Mouse (Mus musculus) lung, embryonic 15.5 days (tissue): ENCODE results near the gene Lexm. TPM values are rescaled to one million over a fixed set of nuclear protein-coding genes. Genes with fewer than 3 reads are reported as not detected.

Source experiments
- ATAC-seq: fragments of 200-750 bp; cut with Nextera tagmentation; 2 replicates; pipeline ENCODE4 v1.8.0; 2017; ENCODE audit warnings: moderate number of reproducible peaks, borderline replicate concordance; ENCODE audit not compliant: low FRiP score, low TSS enrichment; ENCODE audit errors: extremely low read depth
- H3K27ac ChIP-seq: fragments of 300-500 bp; sonication (generic); 2 replicates; pipeline ENCODE4 v1.5.1; 2015; ENCODE audit warnings: moderate library complexity, mild to moderate bottlenecking, inconsistent platforms
- H3K27me3 ChIP-seq: fragments of 300-500 bp; sonication (generic); 2 replicates; pipeline ENCODE4 v1.6.1; 2015; ENCODE audit warnings: inconsistent platforms
- H3K36me3 ChIP-seq: fragments of 300-500 bp; sonication (generic); 2 replicates; pipeline ENCODE4 v1.6.1; 2015; ENCODE audit warnings: inconsistent platforms
- H3K4me1 ChIP-seq: fragments of 300-500 bp; sonication (generic); 2 replicates; pipeline ENCODE4 v1.6.1; 2015; ENCODE audit warnings: inconsistent platforms
- H3K4me2 ChIP-seq: fragments of 300-500 bp; sonication (generic); 2 replicates; pipeline ENCODE4 v1.6.1; 2015; ENCODE audit warnings: inconsistent platforms, mild to moderate bottlenecking, moderate library complexity
- H3K4me3 ChIP-seq: fragments of 300-500 bp; sonication (generic); 2 replicates; pipeline ENCODE4 v1.5.1; 2015; ENCODE audit warnings: mild to moderate bottlenecking, inconsistent platforms
- H3K9ac ChIP-seq: fragments of 300-500 bp; sonication (generic); 2 replicates; pipeline ENCODE4 v1.6.1; 2015; ENCODE audit warnings: inconsistent platforms
- H3K9me3 ChIP-seq: fragments of 300-500 bp; sonication (generic); 2 replicates; pipeline ENCODE4 v1.6.1; 2016; ENCODE audit warnings: inconsistent platforms
- WGBS: fragments of 180-500 bp; shearing (Covaris S2); methylation state at CpG from one replicate; pipeline ENCODE4 v1.1.7; 2015; 5-methylcytosine and 5-hydroxymethylcytosine counted together
- polyA plus RNA-seq: library from polyadenylated mRNA; unstranded; fragments of >200 nt; fragmentation: Nextera tagmentation; extraction: Ambion mirVana; gene quantifications from 2 replicates; pipeline ENCODE4 v1.2.1, GENCODE M21; 2015

The Lexm gene
- polyA plus RNA-seq, 1 experiment from 2014 or later, result not detected

DNA sequence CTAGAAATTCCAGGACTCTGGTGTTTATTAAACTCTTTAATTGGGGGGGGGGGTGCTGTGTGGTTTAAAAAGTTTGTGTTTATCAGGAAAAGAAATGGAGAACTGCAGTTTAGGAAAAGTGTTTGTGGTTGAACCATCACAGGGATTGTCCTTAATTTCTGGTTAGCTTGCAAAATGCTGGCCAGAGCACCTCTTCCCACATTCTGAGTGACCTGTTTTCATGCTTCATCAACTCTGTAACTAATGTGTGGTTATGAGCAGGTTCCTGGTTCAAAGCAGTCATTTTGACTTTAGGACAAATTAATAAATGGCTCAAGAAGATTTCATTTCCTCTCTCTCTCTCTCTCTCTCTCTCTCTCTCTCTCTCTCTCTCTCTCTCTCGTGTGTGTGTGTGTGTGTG lies 59.1 kb downstream of the Lexm start:
- H3K27ac ChIP-seq, result no peak overlapping the region
- WGBS, result no CpG with 5 or more reads among the region's 1 CpGs
- H3K4me3 ChIP-seq, result no peak overlapping the region
- H3K4me2 ChIP-seq, result no peak overlapping the region
- no peaks in the 10 kb centered on the region for H3K27me3 ChIP-seq
- H3K36me3 ChIP-seq, result no peaks in the 10 kb centered on the region
- no peaks in the 10 kb centered on the region for H3K9me3 ChIP-seq
- H3K9ac ChIP-seq, result no peak overlapping the region
- peaks cover 20% of the 10 kb centered on the region for H3K4me1 ChIP-seq
- no peak for ATAC-seq

DNA sequence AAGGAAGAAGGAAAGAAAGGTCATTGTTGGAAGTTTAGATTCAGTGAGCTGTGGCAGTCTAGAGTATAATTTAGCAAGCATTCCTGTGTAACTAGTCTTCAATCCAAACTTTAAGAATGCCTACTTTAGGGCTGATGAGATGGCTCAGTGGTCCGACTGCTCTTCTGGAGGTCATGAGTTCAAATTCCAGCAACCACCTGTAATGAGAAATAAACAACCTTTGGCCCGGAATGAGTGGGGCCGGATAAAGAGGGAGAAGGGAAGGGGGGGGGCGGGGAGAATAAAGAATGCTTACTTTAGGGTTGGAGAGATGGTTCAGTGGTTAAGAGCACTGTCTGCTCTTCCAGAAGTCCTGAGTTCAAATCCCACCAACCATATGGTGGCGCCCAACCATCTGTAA lies 59.8 kb downstream of the Lexm start:
- peaks cover 13% of the 10 kb centered on the region for H3K4me1 ChIP-seq
- no peak overlapping the region for H3K27ac ChIP-seq
- ATAC-seq, result no peak
- no peak overlapping the region for H3K4me3 ChIP-seq
- H3K9me3 ChIP-seq, result no peaks in the 10 kb centered on the region
- H3K4me2 ChIP-seq, result no peak overlapping the region
- WGBS, result 42% methylated on average over 5 of the region's 5 CpGs
- H3K9ac ChIP-seq, result no peak overlapping the region
- H3K36me3 ChIP-seq, result no peaks in the 10 kb centered on the region
- H3K27me3 ChIP-seq, result no peaks in the 10 kb centered on the region

DNA sequence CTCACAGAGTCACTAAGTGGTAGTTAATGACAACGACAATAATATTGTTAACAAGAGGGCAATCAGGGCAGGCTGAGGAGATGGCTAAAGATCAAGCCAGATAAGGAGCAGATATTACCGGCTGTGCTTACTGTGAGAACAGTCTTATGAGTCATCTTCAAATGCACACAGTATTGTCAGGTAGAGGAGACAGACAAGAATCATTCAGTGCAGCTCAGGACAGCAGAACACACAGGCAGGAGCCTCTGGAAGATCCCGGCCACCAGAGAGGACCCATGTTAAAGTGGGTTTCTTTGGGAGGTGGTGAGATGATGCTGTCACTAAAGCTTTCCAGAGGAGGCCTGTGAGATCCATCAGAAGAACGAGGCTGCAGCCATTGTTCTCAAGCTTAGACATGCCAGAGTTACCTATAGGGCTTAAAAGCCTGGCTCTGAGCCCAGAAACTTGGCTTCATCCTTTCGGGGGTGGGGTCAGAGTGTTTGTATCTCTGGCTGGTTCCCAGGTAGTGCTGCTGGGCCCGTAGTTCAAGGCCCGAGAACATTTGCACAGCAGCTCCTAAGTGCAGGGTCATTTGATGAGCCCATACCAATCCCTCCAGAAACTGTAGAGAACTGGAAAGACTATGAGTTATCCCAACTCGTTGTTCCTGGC lies 66.4 kb downstream of the Lexm start:
- no peak overlapping the region for H3K4me2 ChIP-seq
- WGBS, result 48% methylated on average over 8 of the region's 8 CpGs
- H3K4me3 ChIP-seq, result no peak overlapping the region

DNA sequence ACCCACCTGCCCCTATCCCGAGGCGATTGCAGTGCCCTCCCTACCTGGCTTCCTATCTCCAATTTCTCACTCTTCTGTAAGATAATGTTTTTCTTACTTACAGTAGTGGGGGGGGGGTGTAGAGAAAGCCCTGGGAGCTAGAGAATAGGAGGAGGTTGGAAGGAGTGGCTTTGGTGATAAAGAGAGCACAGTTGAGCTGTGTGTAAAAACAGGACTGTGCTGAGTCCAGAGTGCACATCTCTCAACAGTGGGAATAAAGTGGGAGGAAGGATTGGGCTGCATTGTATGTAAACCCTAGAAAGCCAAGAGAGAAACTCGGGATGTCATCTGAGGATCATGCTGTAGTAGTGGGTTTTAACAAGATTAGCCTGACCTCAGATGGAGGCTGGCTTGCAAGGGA lies 68.9 kb downstream of the Lexm start:
- Histone ChIP-seq H3K4me3 (no peak overlapping the region), H3K9ac (no peak overlapping the region), H3K36me3 (no peaks in the 10 kb centered on the region), H3K4me1 (no peaks in the 10 kb centered on the region), H3K4me2 (no peak overlapping the region), H3K27me3 (no peaks in the 10 kb centered on the region), H3K27ac (no peak overlapping the region), H3K9me3 (no peaks in the 10 kb centered on the region)
- 74% methylated on average over 3 of the region's 3 CpGs for WGBS
- ATAC-seq, result no peak

More for the DNA sequence above, 66.4 kb downstream of the Lexm start:
- Histone ChIP-seq H3K27ac (no peak overlapping the region), H3K36me3 (no peaks in the 10 kb centered on the region), H3K9ac (no peak overlapping the region), H3K27me3 (no peaks in the 10 kb centered on the region), H3K4me1 (no peaks in the 10 kb centered on the region), H3K9me3 (no peaks in the 10 kb centered on the region)
- no peak for ATAC-seq

DNA sequence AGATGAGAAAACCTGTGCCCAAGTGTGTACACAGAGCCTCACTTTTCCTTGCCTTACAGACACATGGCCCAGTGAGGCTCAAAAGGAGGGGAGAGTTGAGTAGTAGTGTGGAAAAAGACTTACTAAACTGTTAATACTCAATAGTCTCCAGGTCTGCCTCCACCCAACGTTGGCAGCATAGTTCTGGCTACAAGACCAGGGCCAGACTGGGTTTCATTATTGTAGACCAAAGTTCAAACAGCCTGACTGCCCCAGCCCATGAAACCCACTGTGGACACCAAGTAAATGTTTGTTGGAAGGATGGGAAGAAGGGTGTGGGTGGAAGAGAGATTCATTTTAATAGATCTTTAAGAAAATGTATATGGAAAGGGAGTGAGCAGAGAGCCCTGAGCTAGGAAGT lies 70.1 kb downstream of the Lexm start:
- Histone ChIP-seq H3K4me1 (no peaks in the 10 kb centered on the region), H3K9me3 (no peaks in the 10 kb centered on the region), H3K9ac (no peak overlapping the region), H3K36me3 (no peaks in the 10 kb centered on the region), H3K27ac (no peak overlapping the region), H3K4me2 (no peak overlapping the region), H3K4me3 (no peak overlapping the region), H3K27me3 (no peaks in the 10 kb centered on the region)
- no peak for ATAC-seq
- 67% methylated on average over 1 of the region's 1 CpGs for WGBS

DNA sequence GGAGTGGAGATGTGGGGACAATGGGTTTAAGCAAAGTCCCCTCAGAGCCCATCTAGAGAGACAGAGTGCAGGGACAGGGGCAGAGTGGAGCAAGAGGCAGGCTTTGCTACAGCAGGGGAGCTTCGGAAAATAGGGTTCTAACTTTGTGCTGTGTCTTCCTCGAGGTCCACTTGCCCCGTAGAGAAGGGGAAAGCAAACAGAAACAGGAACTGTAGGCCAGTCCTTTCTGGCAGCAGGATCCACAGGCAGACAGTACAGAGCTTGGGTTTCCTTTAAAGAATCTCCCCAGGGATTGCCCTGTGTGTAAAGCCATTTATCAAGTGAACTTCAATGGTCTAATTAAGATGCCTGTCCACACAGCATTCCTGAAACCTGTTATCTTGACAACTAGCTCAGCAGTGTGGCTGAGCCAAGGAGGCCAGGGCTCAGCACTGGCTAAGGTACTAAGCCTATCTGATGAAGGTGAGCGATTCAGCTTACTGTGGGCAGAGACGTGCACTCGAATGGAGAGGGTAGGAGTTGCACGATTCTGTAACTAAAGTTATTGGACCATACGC lies 71.1 kb downstream of the Lexm start:
- H3K9ac ChIP-seq, result no peak overlapping the region
- H3K27ac ChIP-seq, result no peak overlapping the region
- H3K36me3 ChIP-seq, result no peaks in the 10 kb centered on the region
- H3K4me2 ChIP-seq, result no peak overlapping the region
- no peaks in the 10 kb centered on the region for H3K9me3 ChIP-seq
- ATAC-seq, result no peak
- no peaks in the 10 kb centered on the region for H3K4me1 ChIP-seq
- H3K4me3 ChIP-seq, result no peak overlapping the region
- 36% methylated on average over 8 of the region's 8 CpGs for WGBS
- H3K27me3 ChIP-seq, result no peaks in the 10 kb centered on the region

DNA sequence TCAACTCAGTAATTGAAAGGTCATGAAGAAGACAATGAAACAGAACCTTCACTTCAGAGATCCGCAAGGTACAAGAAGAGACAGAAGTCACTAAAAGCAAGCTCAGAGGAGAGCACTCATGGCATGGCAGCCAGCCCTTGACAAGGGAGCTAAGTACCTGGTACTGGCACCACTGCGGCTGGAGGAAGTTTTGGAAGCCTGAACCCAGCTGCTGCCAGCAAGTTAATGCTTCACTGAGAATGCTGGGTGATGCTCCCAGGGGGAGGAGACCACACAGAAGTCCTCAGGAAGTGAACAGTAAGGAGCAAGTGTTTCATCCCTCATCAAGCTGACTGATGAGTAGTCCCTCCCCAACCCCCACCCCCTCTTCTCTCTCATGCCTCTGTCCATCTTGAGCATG lies 74.8 kb downstream of the Lexm start:
- Histone ChIP-seq H3K36me3 (no peaks in the 10 kb centered on the region), H3K9ac (no peak overlapping the region), H3K4me2 (no peak overlapping the region), H3K9me3 (no peaks in the 10 kb centered on the region), H3K4me3 (no peak overlapping the region), H3K4me1 (no peaks in the 10 kb centered on the region), H3K27ac (no peak overlapping the region), H3K27me3 (no peaks in the 10 kb centered on the region)
- ATAC-seq, result no peak
- WGBS, result 81% methylated on average over 2 of the region's 2 CpGs

DNA sequence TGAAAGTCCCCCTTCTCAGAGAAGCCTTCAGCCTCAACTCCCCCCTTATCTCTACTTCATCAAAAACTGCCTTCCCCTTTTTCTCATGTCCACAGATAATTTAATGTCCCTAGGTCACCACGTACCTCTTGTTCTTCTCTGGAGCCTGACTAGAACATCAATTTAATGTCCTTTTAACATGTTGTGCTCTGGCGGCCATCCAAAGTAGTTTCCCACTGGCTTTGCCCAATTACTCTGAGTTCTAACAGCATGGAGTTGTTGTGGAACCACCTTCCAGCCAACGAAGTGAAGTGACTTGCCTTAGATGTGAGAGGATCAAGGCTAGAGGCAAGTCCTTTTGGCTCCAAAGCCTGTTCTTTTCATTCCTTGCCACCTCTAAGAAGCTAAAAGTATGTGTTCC lies 75.5 kb downstream of the Lexm start:
- H3K27ac ChIP-seq, result no peak overlapping the region
- ATAC-seq, result no peak
- no peaks in the 10 kb centered on the region for H3K9me3 ChIP-seq
- no peaks in the 10 kb centered on the region for H3K4me1 ChIP-seq
- H3K27me3 ChIP-seq, result no peaks in the 10 kb centered on the region
- no peaks in the 10 kb centered on the region for H3K36me3 ChIP-seq
- no peak overlapping the region for H3K4me3 ChIP-seq
- no peak overlapping the region for H3K4me2 ChIP-seq
- 38% methylated on average over 3 of the region's 3 CpGs for WGBS
- no peak overlapping the region for H3K9ac ChIP-seq

Other genes starting within 250 kb of the Lexm start
- gene Pcsk9, start 152.9 kb downstream of the Lexm start, polyA plus RNA-seq, result 2.5 and 2.8 TPM in 2 replicates
- gene Bsnd, start 125.0 kb downstream of the Lexm start, polyA plus RNA-seq, result not detected in 2 replicates
- 4.6 and 4.9 TPM in 2 replicates for gene Dhcr24, start 56.2 kb downstream of the Lexm start, polyA plus RNA-seq
- 1.1 TPM in 2 replicates for gene Ttc22, start 5.2 kb upstream of the Lexm start, polyA plus RNA-seq
- 12.9 and 13.5 TPM in 2 replicates for gene Pars2, start 33.8 kb upstream of the Lexm start, polyA plus RNA-seq
- 84.2 and 91.5 TPM in 2 replicates for gene Ttc4, start 61.7 kb upstream of the Lexm start, polyA plus RNA-seq
- gene Mroh7, start 113.7 kb upstream of the Lexm start, polyA plus RNA-seq, result 0.24 and 0.55 TPM in 2 replicates
- gene Fam151a, start 116.6 kb upstream of the Lexm start, polyA plus RNA-seq, result 0.19 and 0.30 TPM in 2 replicates
- 1.4 TPM in 2 replicates for gene Acot11, start 187.8 kb upstream of the Lexm start, polyA plus RNA-seq